ENCODE assay signal across 8 mouse cellular contexts in genomic region chr6:88959834-88960233, GRCm38 (mm10). TPM values are rescaled to one million over a fixed set of nuclear protein-coding genes. Genes with fewer than 3 reads are reported as not detected.
DNase-seq lines count a peak whose midpoint lies in the region; ATAC-seq lines count a peak whose summit lies in the region.

No protein-coding gene starts in this region.

- peaks cover 11% of the 10 kb centered on the region for H3K4me1 ChIP-seq in forebrain, embryonic 15.5 days
- peaks cover 7% of the 10 kb centered on the region; the same call in 1 of the 2 replicates for H3K4me1 ChIP-seq in intestine, embryonic 15.5 days (replicated peaks)

- H3K4me3 ChIP-seq in forebrain, embryonic 15.5 days: no peak overlapping the region
- H3K4me3 ChIP-seq in intestine, embryonic 15.5 days (replicated peaks): no peak overlapping the region

- 5% methylated on average over 7 of the region's 7 CpGs for WGBS in forebrain, embryonic 15.5 days
- 14% methylated on average over 7 of the region's 7 CpGs for WGBS in intestine, embryonic 15.5 days

- no peak overlapping the region for H3K9ac ChIP-seq in forebrain, embryonic 15.5 days (replicated peaks)
- no peak overlapping the region; the same call in 1 of the 2 replicates for H3K9ac ChIP-seq in intestine, embryonic 15.5 days

- H3K4me2 ChIP-seq in forebrain, embryonic 15.5 days (replicated peaks): no peak overlapping the region
- no peak overlapping the region for H3K4me2 ChIP-seq in intestine, embryonic 15.5 days (replicated peaks)

- H3K27me3 ChIP-seq in forebrain, embryonic 15.5 days: no peaks in the 10 kb centered on the region
- no peaks in the 10 kb centered on the region for H3K27me3 ChIP-seq in intestine, embryonic 15.5 days (replicated peaks)

- no peaks in the 10 kb centered on the region for H3K36me3 ChIP-seq in forebrain, embryonic 15.5 days
- no peaks in the 10 kb centered on the region for H3K36me3 ChIP-seq in intestine, embryonic 15.5 days

- 0 out of 2 replicates have a peak overlapping the region, but pooled peaks have one; percentile 6 for H3K27ac ChIP-seq in forebrain, embryonic 15.5 days (replicated peaks)
- H3K27ac ChIP-seq in intestine, embryonic 15.5 days: no peak overlapping the region

- ATAC-seq in forebrain, embryonic 15.5 days (replicated peaks): peak; percentile 75
- peak; percentile 74 for ATAC-seq in intestine, embryonic 15.5 days

- H3K9me3 ChIP-seq in forebrain, embryonic 15.5 days: no peaks in the 10 kb centered on the region
- no peaks in the 10 kb centered on the region for H3K9me3 ChIP-seq in intestine, embryonic 15.5 days

- DNase-seq in kidney, adult 9 months: peak; percentile 9
- no peak for DNase-seq in kidney, adult 8-10 months
- peak; percentile 91 for DNase-seq in brain, adult 2 months (ENCODE audit: low read depth, low spot score)
- peak; percentile 47 to 48 for DNase-seq in lung, adult 18-20 months
- peak; percentile 37 for DNase-seq in ovary, postnatal 14 days (ENCODE audit: low spot score)
- DNase-seq in thymus, adult 18-20 months: no peak

RNA-seq across cellular contexts. Expression of gene Tpra1, which starts 57.8 kb away (rescaled TPM):
- polyA plus RNA-seq in forebrain, embryonic 15.5 days (2015; fragmentation: Nextera tagmentation; extraction: Ambion mirVana): 61.5 and 64.1 TPM in 2 replicates
- 62.2 and 72.1 TPM in 2 replicates for polyA plus RNA-seq in intestine, embryonic 15.5 days (2015; fragmentation: Nextera tagmentation; extraction: Ambion mirVana)

Comparison
In these comparisons a context has a peak if more than half of its experiments do, and no peak if none do; other contexts are left out.
1. DNase-seq: peak in kidney, adult 9 months (single experiment), brain, adult 2 months (single experiment), lung, adult 18-20 months (2 of 2) and ovary, postnatal 14 days (single experiment); none in kidney, adult 8-10 months (0 of 2) and thymus, adult 18-20 months (0 of 2).